Mouse (Mus musculus): ENCODE measurements around the gene Olfr933.

Olfr933 gene

GRCm38 (mm10) chr9:38972013-38972412 lies at the start of gene Olfr933:
Gene Olfr933, plus strand, starts transcription at chr9:38972313.
- DNase-seq (ENCODE audit: low spot score in 2 of 2), result no peak

- DNase-seq (ENCODE audit: low spot score in 2 of 2), result no peak
Observed at GRCm38 (mm10) chr9:38929509-38929908, 42.6 kb upstream of the Olfr933 start, which contains the start of gene Olfr930. Gene Olfr930, plus strand, starts transcription at chr9:38929809.

- no peak for DNase-seq (ENCODE audit: low spot score in 2 of 2)
Observed at GRCm38 (mm10) chr9:38953401-38954123, 18.6 kb upstream of the Olfr933 start.

- no peak for DNase-seq (ENCODE audit: low spot score in 2 of 2)
Observed at GRCm38 (mm10) chr9:38954124-38954416, 18.0 kb upstream of the Olfr933 start.

- no peak for DNase-seq (ENCODE audit: low spot score in 2 of 2)
Observed at GRCm38 (mm10) chr9:38988215-38988614, 16.1 kb downstream of the Olfr933 start, which contains the start of gene Olfr934. Gene Olfr934, minus strand, starts transcription at chr9:38988315.

- DNase-seq (ENCODE audit: low spot score in 2 of 2), result no peak
Observed at GRCm38 (mm10) chr9:38999583-38999982, 27.5 kb downstream of the Olfr933 start, which contains the start of gene Olfr935. Gene Olfr935, minus strand, starts transcription at chr9:38999683.

GRCm38 (mm10) chr9:39023277-39023676 lies 51.2 kb downstream of the Olfr933 start, which contains the start of gene Olfr146:
Gene Olfr146, minus strand, starts transcription at chr9:39023377.
- DNase-seq (ENCODE audit: low spot score in 2 of 2), result no peak
